Mouse (Mus musculus): Measurements from ENCODE around the gene Ttc39b.

The Ttc39b gene

GRCm38 (mm10) chr4:83232315-83232880 is 91.7 kb downstream of the Ttc39b start:
- WGBS = 67% methylated on average over 9 of the region's 9 CpGs

DNA sequence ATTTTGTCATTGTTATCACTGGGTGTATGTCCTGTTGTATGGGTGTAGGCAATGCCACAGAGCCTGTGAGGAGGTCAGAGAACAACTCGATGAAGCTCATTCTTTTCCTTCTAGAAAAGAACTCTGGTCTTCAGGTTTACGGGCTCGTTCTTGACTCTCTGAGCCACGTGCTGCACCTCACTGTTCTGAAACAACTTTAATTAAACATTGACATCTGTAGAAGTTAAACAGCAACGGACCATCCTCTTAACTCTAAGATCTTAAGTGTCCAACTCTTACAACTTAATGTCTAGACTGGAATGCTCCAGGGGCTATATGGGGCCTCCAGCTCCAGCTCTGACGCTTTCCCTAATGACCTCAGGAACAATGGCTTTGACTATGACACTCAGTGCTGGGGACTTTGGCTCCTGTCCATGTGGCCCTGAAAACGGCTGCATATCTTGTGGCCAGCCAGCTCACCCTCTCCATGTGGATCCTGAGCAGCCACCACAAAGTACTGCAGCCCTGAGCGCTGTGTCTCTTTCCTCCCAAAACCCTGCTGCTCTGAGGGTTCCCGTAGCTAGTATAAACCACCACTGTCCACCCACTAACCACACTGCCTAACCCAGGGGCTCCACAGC is 95.3 kb downstream of the Ttc39b start:
- 81% methylated on average over 9 of the region's 9 CpGs for WGBS

GRCm38 (mm10) chr4:83228073-83228472 is 96.0 kb downstream of the Ttc39b start:
- WGBS = 76% methylated on average over 10 of the region's 10 CpGs

GRCm38 (mm10) chr4:83225633-83226360 is 98.3 kb downstream of the Ttc39b start:
- WGBS = 78% methylated on average over 8 of the region's 8 CpGs

DNA sequence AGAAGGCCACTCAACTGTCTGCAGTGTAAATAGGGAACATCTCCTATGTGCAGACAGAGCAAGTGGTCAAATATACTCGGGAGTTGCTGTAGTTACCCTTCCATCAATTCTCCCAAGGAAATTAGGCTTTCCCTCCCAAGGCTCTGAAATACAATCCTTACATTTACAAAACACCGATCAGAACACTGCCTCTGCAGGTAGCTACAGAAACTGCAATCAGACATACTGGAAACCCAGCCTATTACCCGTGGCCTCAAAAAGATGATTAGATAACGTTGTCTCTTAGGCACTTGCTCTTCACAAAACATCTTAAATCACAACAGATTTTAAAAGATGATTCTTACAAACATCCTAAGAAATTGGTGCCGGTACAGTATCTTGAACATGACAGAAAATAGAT is 99.8 kb downstream of the Ttc39b start:
- 52% methylated on average over 5 of the region's 5 CpGs for WGBS

- 86% methylated on average over 5 of the region's 5 CpGs for WGBS
These were observed 100.9 kb downstream of the Ttc39b start for GRCm38 (mm10) chr4:83223197-83223596.

- 87% methylated on average over 13 of the region's 13 CpGs for WGBS
These were observed 103.1 kb downstream of the Ttc39b start for GRCm38 (mm10) chr4:83220761-83221557.

- 34% methylated on average over 5 of the region's 5 CpGs for WGBS
These were observed 104.8 kb downstream of the Ttc39b start for GRCm38 (mm10) chr4:83219253-83219652.

DNA sequence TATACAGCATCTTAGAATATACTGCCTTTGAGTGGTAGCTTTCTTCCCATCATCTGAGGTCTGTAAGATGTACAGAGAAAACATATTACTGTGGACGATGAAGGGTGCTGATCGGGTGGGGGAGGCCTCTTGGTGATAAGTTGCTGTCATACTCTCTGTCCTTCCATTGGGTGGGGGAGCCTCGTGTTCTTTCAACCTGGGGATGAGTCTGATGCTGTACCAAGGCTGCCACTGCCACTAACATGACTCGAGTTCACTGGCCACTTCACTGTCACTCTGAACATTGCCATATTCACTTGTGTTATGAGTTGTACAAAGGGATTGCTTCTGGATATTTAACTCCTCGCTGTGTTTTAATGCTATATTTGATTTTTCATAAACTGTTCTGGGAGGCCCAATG is 106.9 kb downstream of the Ttc39b start:
- WGBS = 82% methylated on average over 5 of the region's 5 CpGs

GRCm38 (mm10) chr4:83216381-83216780 is 107.7 kb downstream of the Ttc39b start:
- WGBS = 83% methylated on average over 7 of the region's 7 CpGs

- WGBS = 75% methylated on average over 1 of the region's 1 CpGs
These were observed 108.3 kb downstream of the Ttc39b start for GRCm38 (mm10) chr4:83215776-83216175.

DNA sequence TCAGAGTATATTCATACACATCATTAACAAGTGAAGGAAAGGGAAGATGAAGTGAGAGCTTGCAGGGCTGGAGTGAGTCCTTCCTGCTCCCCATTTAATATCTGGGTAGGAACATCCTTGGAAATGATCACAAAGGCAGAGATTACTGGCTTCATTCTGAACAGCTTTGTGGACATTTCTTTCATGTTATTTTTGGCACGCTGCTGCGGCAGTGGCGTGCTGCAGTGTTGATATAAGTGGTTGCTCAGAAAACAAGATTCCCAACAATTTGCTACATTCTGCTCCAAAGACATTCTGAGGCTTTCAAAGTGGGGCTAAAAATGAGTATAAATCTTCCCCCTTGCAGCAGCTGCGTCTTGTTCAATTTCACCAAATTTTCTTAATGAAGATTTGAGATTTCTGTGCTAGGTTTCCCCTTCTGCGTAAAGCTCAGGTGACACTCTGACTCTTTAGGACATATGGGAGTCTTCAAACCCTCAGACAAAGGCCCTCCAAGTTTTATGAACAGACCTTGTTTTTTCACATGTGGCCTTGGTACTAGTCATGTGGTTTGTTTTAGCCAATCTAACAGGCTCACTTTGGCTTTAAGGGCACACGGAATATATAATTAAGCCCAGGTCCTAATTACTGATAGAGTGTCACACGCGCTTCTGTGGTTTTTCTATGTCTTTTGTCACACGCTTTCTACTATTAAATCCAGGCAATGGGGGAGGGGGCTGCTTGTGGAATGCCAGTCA is 109.1 kb downstream of the Ttc39b start:
- 49% methylated on average over 9 of the region's 9 CpGs for WGBS

DNA sequence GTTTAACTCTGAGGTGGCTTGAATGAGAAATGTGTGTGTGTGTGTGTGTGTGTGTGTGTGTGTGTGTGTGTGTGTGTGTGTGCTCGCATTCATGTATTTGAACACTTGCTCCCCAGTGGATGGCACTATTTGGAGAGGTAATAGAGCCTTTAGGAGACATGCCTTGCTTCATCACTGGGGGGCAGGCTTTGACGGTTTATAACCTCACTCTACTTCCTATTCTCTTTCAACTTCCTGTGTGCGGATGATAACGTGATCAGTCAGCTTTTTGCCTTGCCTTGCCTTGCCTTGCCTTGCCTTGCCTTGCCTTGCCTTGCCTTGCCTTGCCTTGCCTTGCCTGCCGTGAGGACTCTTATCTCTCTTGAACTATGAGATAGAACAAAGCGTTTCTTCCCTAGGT is 110.3 kb downstream of the Ttc39b start:
- WGBS = 84% methylated on average over 6 of the region's 6 CpGs

DNA sequence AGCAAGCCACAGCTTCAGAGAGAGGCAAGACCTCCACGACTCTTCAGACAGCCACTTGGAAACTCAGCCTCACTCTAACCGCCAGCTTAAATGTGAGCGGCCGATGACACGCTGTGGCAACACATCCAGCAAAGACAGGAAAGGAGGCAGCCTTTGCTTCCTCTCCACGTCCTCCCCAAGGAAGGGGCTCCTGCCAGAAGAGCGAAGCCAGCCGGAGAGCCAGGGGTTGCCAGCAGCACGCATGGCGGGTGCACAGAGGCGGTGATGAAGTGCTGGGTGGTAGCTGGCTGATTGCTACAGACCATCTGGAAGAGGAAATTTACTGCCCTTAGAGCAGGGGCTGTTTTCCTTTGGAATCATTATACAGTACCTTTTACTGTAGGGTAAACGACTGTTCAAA is 112.3 kb downstream of the Ttc39b start:
- 51% methylated on average over 12 of the region's 12 CpGs for WGBS

DNA sequence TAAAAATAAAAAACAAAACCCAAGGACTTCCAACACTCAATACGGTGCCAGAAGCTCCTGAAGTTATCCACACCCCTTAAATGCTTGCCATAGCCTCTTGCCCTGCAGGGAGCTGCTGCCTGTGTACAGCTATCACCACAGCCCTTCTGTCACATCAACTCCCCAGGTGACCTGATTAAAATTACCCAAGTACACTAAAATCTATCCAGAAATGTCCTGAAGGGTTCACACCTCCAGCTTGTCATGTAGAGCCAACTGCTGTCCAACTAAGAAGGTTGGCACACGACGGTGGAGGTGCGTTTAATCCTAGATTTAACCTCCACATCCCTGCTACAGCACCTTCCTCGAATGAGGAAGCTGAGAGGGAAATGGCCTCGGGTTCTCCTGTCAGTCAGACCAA is 113.6 kb downstream of the Ttc39b start:
- 85% methylated on average over 6 of the region's 6 CpGs for WGBS

DNA sequence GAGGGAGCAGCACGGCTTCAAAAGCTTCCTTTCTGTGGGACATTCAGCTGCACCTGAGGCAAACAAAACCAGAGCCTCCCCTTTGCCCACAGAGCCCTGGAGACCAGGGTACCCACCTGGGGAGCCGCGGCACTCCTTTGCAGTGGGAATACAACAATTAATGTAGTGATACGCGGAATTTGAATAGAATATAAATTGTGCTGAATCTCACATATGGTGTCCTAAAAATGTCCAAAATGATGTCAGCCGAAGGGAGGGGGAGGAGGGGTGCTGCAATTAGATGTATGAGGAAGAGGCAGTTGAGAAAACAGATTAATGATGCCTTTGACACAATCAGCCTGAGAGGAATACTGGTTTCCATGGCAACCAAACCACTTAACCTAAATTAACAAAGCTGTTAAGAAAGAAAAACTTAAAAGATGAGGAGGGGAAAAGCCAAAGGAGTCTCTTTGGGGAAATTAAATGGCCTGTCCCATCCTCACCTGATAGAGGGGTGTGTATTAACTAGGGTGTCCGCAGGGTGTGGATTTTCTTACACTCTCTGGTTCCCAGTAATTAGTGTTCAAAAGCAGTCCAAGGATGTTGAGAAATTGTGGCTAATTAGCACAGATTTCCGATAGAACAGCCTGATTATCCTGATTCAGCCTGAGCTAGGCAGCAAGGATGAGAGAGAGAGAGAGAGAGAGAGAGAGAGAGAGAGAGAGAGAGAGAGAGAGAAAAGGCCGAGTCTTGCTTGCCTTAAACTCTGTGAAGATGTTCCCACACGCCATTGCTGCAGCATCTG is 117.1 kb downstream of the Ttc39b start:
- WGBS = 26% methylated on average over 10 of the region's 10 CpGs

DNA sequence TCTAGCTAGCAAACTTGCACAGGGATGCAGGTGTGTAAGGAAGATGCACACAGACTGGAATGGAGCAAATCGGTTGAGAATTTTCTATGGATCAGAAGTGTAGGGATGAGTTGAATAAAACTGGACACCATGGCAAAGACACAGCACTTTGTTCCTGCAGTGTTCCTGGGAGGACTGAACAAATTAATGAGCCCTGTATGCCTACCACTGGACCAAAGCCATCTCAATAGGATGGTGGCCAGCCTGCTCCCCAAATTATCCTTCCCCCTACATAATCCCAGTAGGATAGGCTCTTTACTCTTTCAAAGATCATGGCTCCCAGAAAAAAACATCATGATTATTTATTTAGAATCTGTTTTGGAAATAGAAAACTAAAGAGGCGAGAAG is 117.6 kb downstream of the Ttc39b start:
- 37% methylated on average over 2 of the region's 2 CpGs for WGBS

DNA sequence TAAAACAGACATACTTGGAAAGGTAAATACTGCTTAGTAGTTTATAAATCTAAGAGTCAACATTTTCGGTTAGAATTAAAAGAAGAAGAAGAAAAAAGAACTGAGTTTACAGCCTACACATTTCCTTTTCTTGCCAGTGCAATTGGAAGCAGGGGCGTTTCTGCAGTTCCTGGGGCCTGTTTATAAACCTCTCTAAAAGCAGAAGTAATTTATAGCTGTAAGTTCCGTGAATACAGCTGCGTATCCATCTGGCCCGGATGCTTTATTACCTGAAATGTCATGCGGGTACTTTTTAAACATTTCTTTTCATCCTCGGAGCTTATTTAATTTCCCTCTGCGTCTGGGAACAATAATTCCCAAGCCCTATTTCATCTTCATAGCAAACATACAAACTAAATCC is 124.7 kb downstream of the Ttc39b start:
- 41% methylated on average over 8 of the region's 8 CpGs for WGBS

DNA sequence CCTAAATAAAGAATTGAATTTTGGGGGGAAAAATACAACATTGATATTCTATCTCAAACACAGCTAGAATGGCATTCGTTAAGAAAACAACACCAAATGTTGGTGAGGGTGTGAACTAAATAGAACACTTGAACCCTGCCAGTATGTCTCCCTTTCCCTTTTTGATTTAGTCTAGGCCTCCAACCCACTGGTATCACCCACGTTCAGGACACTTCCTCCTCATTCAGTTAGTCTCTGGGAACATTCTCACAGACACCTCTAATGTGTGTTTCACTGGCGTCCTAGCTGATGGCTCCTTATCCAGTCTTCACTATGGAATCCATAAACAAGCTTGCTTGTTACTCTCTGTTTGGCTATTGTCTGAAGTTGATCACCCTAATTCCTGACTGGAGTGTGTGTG is 125.9 kb downstream of the Ttc39b start:
- 51% methylated on average over 3 of the region's 3 CpGs for WGBS

DNA sequence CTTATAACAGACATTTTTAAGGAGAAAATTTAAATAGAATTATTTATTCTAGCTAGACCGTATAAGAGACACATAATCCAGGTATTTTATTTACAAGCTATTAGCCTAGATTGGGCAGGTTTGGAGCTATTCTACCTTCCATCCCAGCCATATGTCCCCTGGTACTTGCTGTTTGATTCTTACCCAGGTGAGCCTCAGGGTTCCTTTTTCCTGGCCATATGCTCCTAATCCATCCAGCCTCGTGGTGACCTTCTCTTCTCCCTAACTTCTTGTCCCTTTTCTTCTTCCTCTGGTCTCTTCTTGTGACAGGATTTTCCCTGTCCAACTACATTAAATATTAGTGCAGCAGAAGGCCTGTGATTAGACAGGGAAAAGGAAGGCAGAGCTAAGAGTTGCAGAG is 134.3 kb downstream of the Ttc39b start:
- 85% methylated on average over 2 of the region's 2 CpGs for WGBS

DNA sequence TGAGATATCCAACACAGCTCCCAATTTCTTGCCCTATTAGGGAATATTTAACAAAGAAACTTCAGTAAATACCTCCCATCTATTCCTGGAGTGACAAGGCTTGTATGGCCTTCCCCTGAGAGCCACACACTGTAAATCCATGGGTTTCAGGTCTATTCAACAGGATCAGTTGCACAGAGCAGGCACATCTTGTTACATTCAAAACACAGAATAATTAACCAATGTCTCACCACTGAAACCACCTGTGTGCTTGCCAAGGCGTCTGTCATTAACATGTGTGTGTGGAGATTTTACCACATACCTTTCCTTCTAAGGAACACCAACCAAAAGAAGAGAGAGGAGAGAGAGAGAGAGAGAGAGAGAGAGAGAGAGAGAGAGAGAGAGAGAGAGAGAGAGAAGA is 136.7 kb downstream of the Ttc39b start:
- WGBS = 86% methylated on average over 1 of the region's 1 CpGs
